ENCODE assay signal across 9 mouse cellular contexts in the genomic region with DNA sequence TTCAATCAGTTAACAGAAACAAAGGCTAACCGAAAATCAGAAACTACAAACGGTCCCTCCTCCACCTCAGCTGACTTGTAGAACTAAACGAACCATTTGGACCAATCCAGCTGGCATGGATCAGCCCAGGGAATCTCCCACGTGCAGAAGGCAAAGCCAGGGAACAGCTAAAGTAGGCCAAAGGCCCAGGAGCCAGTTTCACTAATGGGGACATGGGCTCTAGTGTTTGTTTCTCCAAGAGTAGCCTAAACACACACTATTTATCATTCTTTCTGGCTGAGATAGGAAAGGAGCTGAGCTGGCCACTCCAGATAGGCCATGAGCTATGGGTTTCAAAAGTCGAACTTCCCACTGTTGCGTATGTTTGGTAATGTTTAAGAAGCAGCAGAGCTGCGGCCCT. TPM values are rescaled to one million over a fixed set of nuclear protein-coding genes. Genes with fewer than 3 reads are reported as not detected.
DNase-seq lines count a peak whose midpoint lies in the region; ATAC-seq and TF ChIP-seq lines count a peak whose summit lies in the region.
"Had no signal": no experiment of that assay in that cellular context is flagged by ENCODE, and none has a peak within 500 bp of the region (broad histone marks: within the 10 kb centered on the region; RNA-seq: fewer than 3 reads in every experiment).

No protein-coding gene starts in this region.

- no peak overlapping the region for H3K9ac ChIP-seq in lung, postnatal 0 days (replicated peaks; ENCODE audit: low read depth)

- no peak overlapping the region for H3K4me3 ChIP-seq in lung, postnatal 0 days (ENCODE audit: low read depth, low read length)

- H3K4me1 ChIP-seq in lung, postnatal 0 days (ENCODE audit: insufficient read depth, low read depth, low read length), result no peaks in the 10 kb centered on the region

- no peaks in the 10 kb centered on the region for H3K9me3 ChIP-seq in lung, postnatal 0 days (ENCODE audit: low read length)

- peak; percentile 53 for TF ChIP-seq EP300 in lung, postnatal 0 days (IDR thresholded peaks at IDR 0.05)

- ATAC-seq in lung, postnatal 0 days, result peak; percentile 72

- no peaks in the 10 kb centered on the region for H3K27me3 ChIP-seq in lung, postnatal 0 days (replicated peaks; ENCODE audit: insufficient read depth, low read length)

- WGBS in lung, postnatal 0 days, result 39% methylated on average over 7 of the region's 7 CpGs

- peak; percentile 47 for DNase-seq in gastrocnemius, adult 18-20 months (ENCODE audit: low spot score)
- DNase-seq in gastrocnemius, adult 8-10 months (ENCODE audit: low spot score in 2 of 2), result no peak
- peak; percentile 4 for DNase-seq in retina, adult 2 months (ENCODE audit: low read depth, low spot score)
- no peak for DNase-seq in retina, postnatal 1 day
- peak; percentile 91 for DNase-seq in lung, postnatal 0 days (ENCODE audit: low spot score)
- DNase-seq in yolk sac, embryonic 10.5 days (ENCODE audit: low spot score), result peak; percentile 60
- no peak for DNase-seq in left cerebral cortex, adult 11 months (ENCODE audit: low spot score)
- no peak for DNase-seq in retina, embryonic 14.5 days (ENCODE audit: low spot score)
- DNase-seq: left cerebral cortex, postnatal 4 days had no signal

- H3K4me2 ChIP-seq in lung, postnatal 0 days (replicated peaks; ENCODE audit: low read depth, low read length), result no peak overlapping the region

- H3K27ac ChIP-seq in lung, postnatal 0 days (ENCODE audit: low read length), result peak overlapping the region; percentile 71

- H3K36me3 ChIP-seq in lung, postnatal 0 days (ENCODE audit: insufficient read depth, low read length), result no peaks in the 10 kb centered on the region

- no peak for TF ChIP-seq CTCF in lung, postnatal 0 days (IDR thresholded peaks at IDR 0.05)

RNA-seq across cellular contexts. Expression of a gene that starts 58.2 kb away (rescaled TPM):
- total RNA-seq in gastrocnemius, adult 18-20 months (2021), result 1 to 10 TPM; 1.6 to 2.0 TPM
- total RNA-seq in gastrocnemius, adult 8-10 months (2022), result 1 to 10 TPM; 1.4 to 2.6 (median 1.8) TPM
- 13.1 and 14.1 TPM in 2 replicates for polyA plus RNA-seq in lung, postnatal 0 days (2015; fragmentation: Nextera tagmentation; extraction: Ambion mirVana)

Comparison
In these comparisons a context has a peak if more than half of its experiments do, and no peak if none do; other contexts are left out.
1. DNase-seq: peak in gastrocnemius, adult 18-20 months (single experiment), retina, adult 2 months (single experiment), lung, postnatal 0 days (single experiment) and yolk sac, embryonic 10.5 days (single experiment); none in gastrocnemius, adult 8-10 months (0 of 2), retina, postnatal 1 day (single experiment), left cerebral cortex, adult 11 months (single experiment) and retina, embryonic 14.5 days (single experiment).